Mouse (Mus musculus) heart, adult 2 months (tissue): ENCODE results near the gene Gm49342. TPM values are rescaled to one million over a fixed set of nuclear protein-coding genes. Genes with fewer than 3 reads are reported as not detected.
"Not testable (repeated sequence)": the region's sequence is repeated elsewhere in the genome, so short reads cannot be mapped to it uniquely, and the experiment has no call there.

Source experiments
- DNase-seq, 2 experiments: peaks; one replicate each; pipeline ENCODE4 v3.0.0; 2021
- H3K27ac ChIP-seq: fragments of 200-600 bp; 2 replicates; pipeline ENCODE4 v1.8.1; 2022
- H3K27me3 ChIP-seq: fragments of 200-500 bp; 2 replicates; pipeline ENCODE4 v1.6.1; 2012; ENCODE audit warnings: mild to moderate bottlenecking, low read length, inconsistent platforms, mixed read lengths; ENCODE audit not compliant: control insufficient read depth, insufficient read depth
- H3K36me3 ChIP-seq: fragments of 200-500 bp; 2 replicates; pipeline ENCODE4 v1.6.1; 2012; ENCODE audit warnings: low read length, inconsistent platforms; ENCODE audit not compliant: control insufficient read depth, insufficient read depth
- H3K4me1 ChIP-seq: fragments of 200-500 bp; 2 replicates; pipeline ENCODE4 v1.6.1; 2011; ENCODE audit warnings: low read length; ENCODE audit not compliant: control insufficient read depth, insufficient read depth
- H3K4me3 ChIP-seq: fragments of 200-600 bp; 2 replicates; pipeline ENCODE4 v1.8.1; 2022
- H3K79me2 ChIP-seq: fragments of 200-500 bp; replicated peaks from 2 replicates; pipeline ENCODE4 v1.6.1; 2012; ENCODE audit warnings: mild to moderate bottlenecking, inconsistent platforms, low read length, moderate library complexity, mixed read lengths; ENCODE audit not compliant: control insufficient read depth, insufficient read depth
- H3K9ac ChIP-seq: fragments of 200-500 bp; 2 replicates; pipeline ENCODE4 v1.6.1; 2012; ENCODE audit warnings: low read depth, mild to moderate bottlenecking, control low read depth, inconsistent platforms, low read length, mixed read lengths
- CTCF ChIP-seq: fragments of 200-600 bp; IDR thresholded peaks from 2 replicates; pipeline ENCODE4 v1.8.1; 2022; ENCODE audit warnings: antibody characterized with exemption, mild to moderate bottlenecking, moderate library complexity
- EP300 ChIP-seq: fragments of 200-500 bp; IDR thresholded peaks from 2 replicates; pipeline ENCODE4 v1.6.1; 2011; ENCODE audit warnings: low read depth, low read length, control low read depth; ENCODE audit not compliant: insufficient read depth
- POLR2A ChIP-seq: fragments of 200-500 bp; IDR thresholded peaks from 2 replicates; pipeline ENCODE4 v1.6.1; 2011; ENCODE audit warnings: mild to moderate bottlenecking, low read depth, low read length, control low read depth; ENCODE audit not compliant: insufficient read depth
- WGBS: fragments of 180-500 bp; shearing (Covaris S2); methylation state at CpG from one replicate; pipeline ENCODE4 v1.1.7; 2018; 5-methylcytosine and 5-hydroxymethylcytosine counted together
- intact Hi-C: fragments of 180-260 bp; cut with DNase I; formaldehyde crosslinking; loops from one replicate; pipeline ENCODE4 v1.15.1; 2025
- polyA plus RNA-seq: library from polyadenylated mRNA; depleted of rRNA; stranded (reverse); fragments of >200 nt; gene quantifications from 2 replicates; pipeline ENCODE4 v1.2.3, GENCODE M21; 2012
- total RNA-seq, 2 experiments: library from RNA; stranded (reverse); gene quantifications; 2 replicates each; pipeline ENCODE4 v1.2.3; 2021

Gene Gm49342
- total and polyA plus RNA-seq, 3 experiments: 11.3 to 13.4 (median 12.1) TPM

DNA sequence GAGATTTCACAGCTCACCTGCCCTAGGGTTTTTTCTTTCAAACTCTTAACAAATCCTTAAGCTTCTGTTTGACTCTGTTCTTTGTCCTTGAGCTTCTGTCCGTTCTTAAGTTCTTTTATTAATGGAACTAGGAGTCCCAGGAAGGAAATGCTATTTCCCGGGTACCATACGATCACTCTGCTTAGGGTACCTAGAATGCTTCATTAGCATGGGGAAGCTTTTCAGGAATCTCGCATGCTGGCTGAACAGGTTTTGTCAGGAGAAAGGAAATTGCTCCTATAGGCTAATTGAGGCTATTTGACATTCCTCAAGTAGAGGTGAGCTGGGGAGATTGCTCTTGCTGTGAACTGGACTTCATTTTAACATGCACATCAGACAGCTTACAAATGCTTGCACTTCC lies 29.4 kb downstream of the Gm49342 start:
- Histone ChIP-seq H3K27ac (no peak overlapping the region), H3K4me1 (peaks cover 10% of the 10 kb centered on the region), H3K27me3 (no peaks in the 10 kb centered on the region), H3K9ac (no peak overlapping the region), H3K79me2 (no peaks in the 10 kb centered on the region), H3K36me3 (no peaks in the 10 kb centered on the region), H3K4me3 (no peak overlapping the region)
- 50% methylated on average over 4 of the region's 4 CpGs for WGBS
- intact Hi-C loops: no loop called here
- no peak for DNase-seq
- no peak for TF ChIP-seq EP300
- TF ChIP-seq CTCF: no peak
- TF ChIP-seq POLR2A: no peak

DNA sequence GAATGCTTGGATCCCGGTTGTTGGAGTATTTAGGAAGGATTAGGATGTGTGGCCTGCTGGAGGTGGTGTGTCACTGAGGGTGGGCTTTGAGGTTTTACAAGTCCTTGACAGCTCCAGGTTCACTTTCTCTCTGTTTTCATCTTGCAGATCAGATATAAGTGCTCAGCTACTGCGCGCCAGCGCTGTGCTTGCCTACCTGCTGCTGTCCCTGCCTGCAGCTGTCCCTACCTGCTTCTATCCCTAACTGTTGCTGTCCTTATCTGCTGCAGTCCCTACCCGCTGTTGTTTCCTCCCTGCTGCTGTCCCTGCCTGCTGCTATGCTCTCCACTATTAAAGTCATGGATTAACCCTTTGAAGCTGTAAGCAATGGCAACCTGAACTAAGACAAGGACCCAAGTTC lies 30.7 kb downstream of the Gm49342 start:
- Histone ChIP-seq H3K79me2 (no peaks in the 10 kb centered on the region), H3K4me3 (no peak overlapping the region), H3K4me1 (peaks cover 9% of the 10 kb centered on the region), H3K27me3 (no peaks in the 10 kb centered on the region), H3K36me3 (no peaks in the 10 kb centered on the region), H3K27ac (no peak overlapping the region), H3K9ac (no peak overlapping the region)
- intact Hi-C loops: no loop called here
- TF ChIP-seq POLR2A (no peak), EP300 (no peak), CTCF (no peak)
- DNase-seq: no peak
- 76% methylated on average over 5 of the region's 5 CpGs for WGBS

DNA sequence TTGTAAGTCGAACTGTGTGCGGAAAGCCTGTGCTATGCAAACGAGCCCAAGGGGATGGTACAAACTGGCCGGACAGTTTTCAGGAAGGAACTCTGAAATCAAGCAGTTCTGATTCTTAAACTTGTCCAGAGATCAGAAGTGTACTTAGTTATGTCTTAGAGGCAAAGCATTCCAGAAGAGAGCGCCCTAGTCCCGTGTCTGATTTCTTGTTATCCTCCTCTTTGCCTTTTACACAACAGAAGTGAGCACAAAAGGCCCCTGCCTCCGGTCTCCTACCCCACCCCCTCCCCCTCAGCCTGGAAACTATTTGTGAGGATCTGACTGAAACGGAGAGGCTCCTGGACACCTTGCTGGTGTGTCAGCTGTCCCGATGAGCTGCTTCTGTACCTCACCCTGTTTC lies 32.4 kb downstream of the Gm49342 start:
- peak in 1 of 2 experiments; percentile 36 for DNase-seq
- WGBS: 25% methylated on average over 9 of the region's 9 CpGs
- intact Hi-C loops: loop anchor here (1.0 to 2.0 kb wide), 2 partner anchors 46 to 87 kb away; no protein-coding TSS in a partner anchor

DNA sequence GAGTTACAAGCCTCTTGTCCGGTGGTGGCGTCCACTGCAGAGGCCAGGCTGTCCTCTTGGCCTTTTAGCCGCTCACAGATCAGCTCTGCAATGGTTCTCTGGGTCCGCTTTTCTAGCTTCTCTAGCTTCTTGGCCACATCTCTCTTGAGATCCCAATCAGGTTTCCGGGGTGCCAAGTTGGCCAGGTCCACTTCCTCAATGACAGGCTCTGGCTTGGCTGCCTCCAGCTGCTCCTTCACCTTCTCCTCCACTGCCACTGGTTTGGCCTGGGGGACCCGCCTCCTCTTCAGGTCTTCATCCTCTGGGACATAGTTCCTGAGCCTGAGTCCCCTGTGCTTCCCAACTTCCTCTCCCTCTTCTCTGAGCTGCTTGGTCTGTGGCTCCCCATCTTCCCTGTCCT lies 34.1 kb downstream of the Gm49342 start:
- H3K9ac ChIP-seq, H3K79me2 ChIP-seq, intact Hi-C loops, H3K27me3 ChIP-seq, H3K36me3 ChIP-seq, H3K27ac ChIP-seq, H3K4me3 ChIP-seq, DNase-seq: not testable (repeated sequence)
- 63% methylated on average over 6 of the region's 6 CpGs for WGBS
- peaks cover 16% of the 10 kb centered on the region for H3K4me1 ChIP-seq

More for the DNA sequence above, 32.4 kb downstream of the Gm49342 start:
- Histone ChIP-seq H3K27ac (no peak overlapping the region; the same call in 1 of the 2 replicates), H3K9ac (peak overlapping the region; percentile 17), H3K4me3 (no peak overlapping the region), H3K4me1 (peaks cover 12% of the 10 kb centered on the region), H3K27me3 (no peaks in the 10 kb centered on the region), H3K79me2 (no peaks in the 10 kb centered on the region), H3K36me3 (peaks cover 3% of the 10 kb centered on the region)
- peak; percentile 70 for TF ChIP-seq CTCF
- no peak for TF ChIP-seq POLR2A

DNA sequence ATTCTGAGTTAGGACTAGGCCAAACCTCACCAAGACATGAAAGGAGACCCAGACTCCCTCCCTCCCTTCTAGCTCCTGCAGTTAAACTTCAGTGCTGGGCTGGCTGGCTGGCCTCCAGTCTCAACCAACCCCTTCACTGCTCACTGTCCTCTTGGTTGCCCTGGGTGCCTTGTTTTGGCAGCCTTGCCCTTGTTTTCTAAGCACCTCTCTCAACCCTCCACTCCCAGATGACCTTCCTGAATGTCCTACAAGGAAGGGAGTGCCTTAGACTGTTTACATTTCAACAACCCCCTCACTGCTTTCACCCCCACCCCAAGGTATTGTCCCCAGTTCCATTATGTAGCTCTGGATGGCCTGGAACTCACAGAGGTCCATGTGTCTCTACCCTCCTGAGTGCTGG lies 35.3 kb downstream of the Gm49342 start:
- H3K27ac ChIP-seq: peak overlapping the region; percentile 36
- H3K9ac ChIP-seq: no peak overlapping the region
- H3K36me3 ChIP-seq: peaks cover 3% of the 10 kb centered on the region
- H3K4me3 ChIP-seq: no peak overlapping the region
- H3K27me3 ChIP-seq: no peaks in the 10 kb centered on the region
- no peak for DNase-seq
- no peak for TF ChIP-seq EP300
- TF ChIP-seq POLR2A: no peak
- no peak for TF ChIP-seq CTCF
- H3K4me1 ChIP-seq: peaks cover 16% of the 10 kb centered on the region
- no peaks in the 10 kb centered on the region for H3K79me2 ChIP-seq
- intact Hi-C loops: no loop called here

DNA sequence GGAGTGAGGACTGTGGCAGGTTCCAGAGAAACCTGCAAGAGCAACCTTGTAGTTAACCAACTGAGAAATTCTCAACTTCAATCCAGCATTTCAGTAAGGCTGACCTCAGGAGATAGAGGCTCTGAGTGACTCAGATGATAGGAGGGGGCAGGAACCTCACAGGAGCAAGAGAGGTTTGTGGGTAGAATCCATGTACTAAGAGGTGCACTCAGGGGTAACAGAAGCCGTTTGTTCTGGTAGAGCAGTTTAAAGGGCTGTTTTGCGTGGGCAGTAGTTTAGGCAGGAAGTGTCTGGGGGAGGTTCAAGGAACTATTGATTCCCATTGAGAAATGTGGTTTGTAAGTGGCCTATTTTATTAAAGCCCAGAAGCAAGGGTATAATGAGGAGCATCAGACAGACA lies 36.9 kb downstream of the Gm49342 start:
- H3K27me3 ChIP-seq: no peaks in the 10 kb centered on the region
- no peak overlapping the region for H3K9ac ChIP-seq
- peak overlapping the region; percentile 75 for H3K27ac ChIP-seq
- TF ChIP-seq EP300: 0 out of 2 replicates have a peak, but pooled peaks have one; percentile 29
- no peak for TF ChIP-seq POLR2A
- WGBS: 30% methylated on average over 2 of the region's 2 CpGs
- intact Hi-C loops: no loop called here
- no peak for DNase-seq
- no peak overlapping the region for H3K4me3 ChIP-seq
- H3K79me2 ChIP-seq: no peaks in the 10 kb centered on the region
- peaks cover 16% of the 10 kb centered on the region for H3K4me1 ChIP-seq
- H3K36me3 ChIP-seq: peaks cover 3% of the 10 kb centered on the region
